Mouse (Mus musculus): ENCODE data around the gene Htra1. TPM values are rescaled to one million over a fixed set of nuclear protein-coding genes. Genes with fewer than 3 reads are reported as not detected.
A peak's percentile ranks its signal among the peaks of the same experiment; 100 is the strongest.

The Htra1 gene
- polyA plus RNA-seq, 1 experiment from 2014 or later, result 20.4 TPM

DNA sequence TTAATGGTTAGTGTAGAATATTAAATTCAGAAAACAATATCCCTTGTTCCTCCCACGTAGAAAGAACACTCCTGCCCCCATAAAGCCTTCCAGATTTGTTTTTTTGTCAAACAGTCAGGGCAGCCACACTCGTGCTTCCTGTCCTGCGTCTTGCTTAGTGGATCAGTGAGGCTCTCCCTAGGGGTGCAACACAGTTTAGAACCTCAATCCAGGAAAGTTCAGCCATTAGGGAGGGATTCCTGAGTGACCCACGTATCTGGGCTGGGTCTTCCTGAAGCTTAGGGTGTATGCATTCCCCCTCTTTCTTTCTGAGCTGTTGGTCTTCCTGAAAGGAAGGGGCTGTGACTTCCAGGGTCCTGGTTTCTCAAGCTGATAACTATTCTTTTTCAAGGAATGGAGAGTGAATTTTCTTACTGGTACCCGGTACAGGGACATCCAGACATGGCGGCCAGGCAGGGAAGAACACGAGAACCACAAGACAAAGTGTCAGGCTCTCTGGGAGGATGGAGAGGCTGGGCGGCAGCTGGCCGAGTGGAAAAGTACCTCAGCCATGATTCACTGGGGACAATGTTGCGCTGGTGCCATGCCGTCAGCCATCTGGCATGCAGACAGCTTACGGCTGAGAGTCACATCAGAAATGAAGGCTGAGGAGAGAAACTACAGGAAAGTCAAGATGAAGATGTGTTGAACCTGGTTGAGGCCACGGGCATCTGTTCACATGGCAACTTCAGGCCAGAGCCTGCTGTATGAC lies 12.8 kb upstream of the Htra1 start:
- no peak overlapping the region for H3K9ac ChIP-seq (replicated peaks; ENCODE audit: low read depth, low read length)
- no peaks in the 10 kb centered on the region for H3K36me3 ChIP-seq (ENCODE audit: control insufficient read depth, insufficient read depth)
- H3K4me1 ChIP-seq (replicated peaks; ENCODE audit: control insufficient read depth, insufficient read depth, low read length), result no peaks in the 10 kb centered on the region
- WGBS, result 73% methylated on average over 13 of the region's 13 CpGs
- ATAC-seq, result no peak
- no peak overlapping the region for H3K4me3 ChIP-seq (replicated peaks; ENCODE audit: low read length)
- H3K27me3 ChIP-seq (replicated peaks; ENCODE audit: control insufficient read depth, insufficient read depth, low read length), result no peaks in the 10 kb centered on the region
- no peaks in the 10 kb centered on the region for H3K9me3 ChIP-seq (ENCODE audit: control insufficient read depth, low read length)
- no peak overlapping the region for H3K4me2 ChIP-seq (ENCODE audit: low read length)
- no peak overlapping the region for H3K27ac ChIP-seq (ENCODE audit: low read length)

GRCm38 (mm10) chr7:130930401-130930800 lies 5.5 kb upstream of the Htra1 start:
- H3K4me1 ChIP-seq (replicated peaks; ENCODE audit: control insufficient read depth, insufficient read depth, low read length), result peaks cover 4% of the 10 kb centered on the region
- peaks cover 24% of the 10 kb centered on the region for H3K27me3 ChIP-seq (replicated peaks; ENCODE audit: control insufficient read depth, insufficient read depth, low read length)
- H3K4me2 ChIP-seq (ENCODE audit: low read length), result no peak overlapping the region
- no peak overlapping the region for H3K4me3 ChIP-seq (replicated peaks; ENCODE audit: low read length)
- ATAC-seq, result no peak
- peaks cover 2% of the 10 kb centered on the region; the same call in 1 of the 2 replicates for H3K9me3 ChIP-seq (ENCODE audit: control insufficient read depth, low read length)
- no peak overlapping the region for H3K27ac ChIP-seq (ENCODE audit: low read length)
- no peak overlapping the region for H3K9ac ChIP-seq (replicated peaks; ENCODE audit: low read depth, low read length)
- WGBS, result 75% methylated on average over 3 of the region's 3 CpGs
- H3K36me3 ChIP-seq (ENCODE audit: control insufficient read depth, insufficient read depth), result no peaks in the 10 kb centered on the region

- Histone ChIP-seq H3K4me3 (replicated peaks; ENCODE audit: low read length) (no peak overlapping the region), H3K9ac (replicated peaks; ENCODE audit: low read depth, low read length) (no peak overlapping the region), H3K4me1 (replicated peaks; ENCODE audit: control insufficient read depth, insufficient read depth, low read length) (peaks cover 20% of the 10 kb centered on the region), H3K27ac (ENCODE audit: low read length) (no peak overlapping the region), H3K27me3 (replicated peaks; ENCODE audit: control insufficient read depth, insufficient read depth, low read length) (peaks cover 48% of the 10 kb centered on the region), H3K4me2 (ENCODE audit: low read length) (no peak overlapping the region), H3K36me3 (ENCODE audit: control insufficient read depth, insufficient read depth) (no peaks in the 10 kb centered on the region), H3K9me3 (ENCODE audit: control insufficient read depth, low read length) (peaks cover 2% of the 10 kb centered on the region; the same call in 1 of the 2 replicates)
- no peak for ATAC-seq
- 90% methylated on average over 9 of the region's 9 CpGs for WGBS
Measured at GRCm38 (mm10) chr7:130932921-130933320, 3.0 kb upstream of the Htra1 start.

GRCm38 (mm10) chr7:130934654-130935053 lies 1.3 kb upstream of the Htra1 start:
- H3K4me1 ChIP-seq (replicated peaks; ENCODE audit: control insufficient read depth, insufficient read depth, low read length), result peaks cover 20% of the 10 kb centered on the region
- no peak overlapping the region for H3K27ac ChIP-seq (ENCODE audit: low read length)
- no peak overlapping the region for H3K4me2 ChIP-seq (ENCODE audit: low read length)
- ATAC-seq, result no peak
- H3K9me3 ChIP-seq (ENCODE audit: control insufficient read depth, low read length), result peaks cover 2% of the 10 kb centered on the region; the same call in 1 of the 2 replicates
- peaks cover 52% of the 10 kb centered on the region for H3K27me3 ChIP-seq (replicated peaks; ENCODE audit: control insufficient read depth, insufficient read depth, low read length)
- H3K36me3 ChIP-seq (ENCODE audit: control insufficient read depth, insufficient read depth), result no peaks in the 10 kb centered on the region
- no peak overlapping the region for H3K4me3 ChIP-seq (replicated peaks; ENCODE audit: low read length)
- 89% methylated on average over 4 of the region's 4 CpGs for WGBS
- no peak overlapping the region for H3K9ac ChIP-seq (replicated peaks; ENCODE audit: low read depth, low read length)

- H3K4me1 ChIP-seq (replicated peaks; ENCODE audit: control insufficient read depth, insufficient read depth, low read length), result peaks cover 20% of the 10 kb centered on the region
- H3K27ac ChIP-seq (ENCODE audit: low read length), result no peak overlapping the region
- 12% methylated on average over 16 of the region's 16 CpGs for WGBS
- H3K27me3 ChIP-seq (replicated peaks; ENCODE audit: control insufficient read depth, insufficient read depth, low read length), result peaks cover 52% of the 10 kb centered on the region
- ATAC-seq, result peak; percentile 6; the same call in 1 of the 2 replicates
- peaks cover 2% of the 10 kb centered on the region; the same call in 1 of the 2 replicates for H3K9me3 ChIP-seq (ENCODE audit: control insufficient read depth, low read length)
- no peaks in the 10 kb centered on the region for H3K36me3 ChIP-seq (ENCODE audit: control insufficient read depth, insufficient read depth)
- H3K4me2 ChIP-seq (ENCODE audit: low read length), result peak overlapping the region; percentile 75
- peak overlapping the region; percentile 50 for H3K4me3 ChIP-seq (replicated peaks; ENCODE audit: low read length)
- H3K9ac ChIP-seq (replicated peaks; ENCODE audit: low read depth, low read length), result peak overlapping the region; percentile 53; the same call in 1 of the 2 replicates
Measured at GRCm38 (mm10) chr7:130935421-130935792, 504 bp upstream of the Htra1 start.

DNA sequence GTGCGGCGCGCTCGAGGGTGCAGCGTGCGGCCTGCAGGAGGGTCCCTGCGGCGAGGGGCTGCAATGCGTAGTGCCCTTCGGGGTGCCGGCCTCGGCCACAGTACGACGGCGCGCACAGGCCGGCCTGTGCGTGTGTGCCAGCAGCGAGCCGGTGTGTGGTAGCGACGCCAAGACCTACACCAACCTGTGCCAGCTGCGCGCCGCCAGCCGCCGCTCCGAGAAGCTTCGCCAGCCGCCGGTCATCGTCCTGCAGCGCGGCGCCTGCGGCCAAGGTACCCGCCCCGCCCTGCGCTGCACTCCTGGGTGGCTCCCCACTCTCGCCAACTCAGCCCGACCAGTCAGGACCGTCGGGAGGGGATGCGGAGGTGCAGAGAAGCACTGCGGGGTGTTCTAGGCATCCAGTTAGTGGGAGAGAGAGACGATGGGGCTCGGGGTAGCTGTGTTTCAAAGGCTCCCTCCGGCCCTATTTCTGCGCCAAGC lies 601 bp downstream of the Htra1 start:
- Histone ChIP-seq H3K4me2 (ENCODE audit: low read length) (peak overlapping the region; percentile 75), H3K36me3 (ENCODE audit: control insufficient read depth, insufficient read depth) (no peaks in the 10 kb centered on the region), H3K27me3 (replicated peaks; ENCODE audit: control insufficient read depth, insufficient read depth, low read length) (peaks cover 52% of the 10 kb centered on the region), H3K27ac (ENCODE audit: low read length) (no peak overlapping the region), H3K4me3 (replicated peaks; ENCODE audit: low read length) (peak overlapping the region; percentile 50), H3K9me3 (ENCODE audit: control insufficient read depth, low read length) (peaks cover 2% of the 10 kb centered on the region; the same call in 1 of the 2 replicates), H3K4me1 (replicated peaks; ENCODE audit: control insufficient read depth, insufficient read depth, low read length) (peaks cover 20% of the 10 kb centered on the region), H3K9ac (replicated peaks; ENCODE audit: low read depth, low read length) (peak overlapping the region; percentile 53)
- 1% methylated on average over 49 of the region's 49 CpGs for WGBS
- ATAC-seq, result peak; percentile 55

- no peak overlapping the region for H3K9ac ChIP-seq (replicated peaks; ENCODE audit: low read depth, low read length)
- peaks cover 52% of the 10 kb centered on the region for H3K27me3 ChIP-seq (replicated peaks; ENCODE audit: control insufficient read depth, insufficient read depth, low read length)
- WGBS, result 24% methylated on average over 12 of the region's 12 CpGs
- peaks cover 20% of the 10 kb centered on the region for H3K4me1 ChIP-seq (replicated peaks; ENCODE audit: control insufficient read depth, insufficient read depth, low read length)
- H3K9me3 ChIP-seq (ENCODE audit: control insufficient read depth, low read length), result no peaks in the 10 kb centered on the region
- H3K4me2 ChIP-seq (ENCODE audit: low read length), result peak overlapping the region; percentile 75
- no peak overlapping the region; the same call in 1 of the 2 replicates for H3K4me3 ChIP-seq (replicated peaks; ENCODE audit: low read length)
- ATAC-seq, result no peak
- H3K27ac ChIP-seq (ENCODE audit: low read length), result no peak overlapping the region
- no peaks in the 10 kb centered on the region for H3K36me3 ChIP-seq (ENCODE audit: control insufficient read depth, insufficient read depth)
Measured at GRCm38 (mm10) chr7:130937266-130937841, 1.4 kb downstream of the Htra1 start.

DNA sequence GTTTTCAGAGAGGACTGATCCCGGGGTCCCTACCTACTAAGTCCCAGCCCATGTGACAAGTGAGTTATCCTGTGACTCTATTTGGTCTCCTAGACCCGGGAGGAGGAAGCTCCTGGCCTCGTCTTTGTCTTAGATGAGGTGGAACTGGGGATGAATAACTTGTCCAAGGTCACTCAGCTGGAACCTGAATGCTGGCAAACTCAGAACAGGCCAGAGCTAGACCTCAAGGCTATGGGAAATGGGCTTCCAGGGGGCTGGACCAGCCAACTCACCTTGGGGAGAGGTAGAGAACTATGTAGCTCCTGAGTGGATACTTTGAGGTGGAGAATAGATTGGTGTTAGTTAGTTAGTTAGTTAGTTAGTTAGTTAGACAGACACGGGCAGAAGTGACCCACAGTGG lies 2.1 kb downstream of the Htra1 start:
- H3K4me2 ChIP-seq (ENCODE audit: low read length), result no peak overlapping the region
- peaks cover 50% of the 10 kb centered on the region for H3K27me3 ChIP-seq (replicated peaks; ENCODE audit: control insufficient read depth, insufficient read depth, low read length)
- no peak overlapping the region for H3K9ac ChIP-seq (replicated peaks; ENCODE audit: low read depth, low read length)
- no peaks in the 10 kb centered on the region for H3K9me3 ChIP-seq (ENCODE audit: control insufficient read depth, low read length)
- ATAC-seq, result no peak
- H3K27ac ChIP-seq (ENCODE audit: low read length), result no peak overlapping the region
- peaks cover 20% of the 10 kb centered on the region for H3K4me1 ChIP-seq (replicated peaks; ENCODE audit: control insufficient read depth, insufficient read depth, low read length)
- WGBS, result 57% methylated on average over 4 of the region's 4 CpGs
- no peaks in the 10 kb centered on the region for H3K36me3 ChIP-seq (ENCODE audit: control insufficient read depth, insufficient read depth)
- no peak overlapping the region for H3K4me3 ChIP-seq (replicated peaks; ENCODE audit: low read length)

GRCm38 (mm10) chr7:130938896-130939295 lies 3.0 kb downstream of the Htra1 start:
- Histone ChIP-seq H3K9ac (replicated peaks; ENCODE audit: low read depth, low read length) (no peak overlapping the region), H3K27me3 (replicated peaks; ENCODE audit: control insufficient read depth, insufficient read depth, low read length) (peaks cover 43% of the 10 kb centered on the region), H3K4me1 (replicated peaks; ENCODE audit: control insufficient read depth, insufficient read depth, low read length) (peaks cover 20% of the 10 kb centered on the region), H3K4me3 (replicated peaks; ENCODE audit: low read length) (no peak overlapping the region), H3K27ac (ENCODE audit: low read length) (no peak overlapping the region), H3K36me3 (ENCODE audit: control insufficient read depth, insufficient read depth) (no peaks in the 10 kb centered on the region), H3K4me2 (ENCODE audit: low read length) (no peak overlapping the region), H3K9me3 (ENCODE audit: control insufficient read depth, low read length) (no peaks in the 10 kb centered on the region)
- no peak for ATAC-seq
- WGBS, result 93% methylated on average over 8 of the region's 8 CpGs

All from forebrain, embryonic 16.5 days (tissue).